ENCODE assay signal across 10 mouse cellular contexts in the genomic region with DNA sequence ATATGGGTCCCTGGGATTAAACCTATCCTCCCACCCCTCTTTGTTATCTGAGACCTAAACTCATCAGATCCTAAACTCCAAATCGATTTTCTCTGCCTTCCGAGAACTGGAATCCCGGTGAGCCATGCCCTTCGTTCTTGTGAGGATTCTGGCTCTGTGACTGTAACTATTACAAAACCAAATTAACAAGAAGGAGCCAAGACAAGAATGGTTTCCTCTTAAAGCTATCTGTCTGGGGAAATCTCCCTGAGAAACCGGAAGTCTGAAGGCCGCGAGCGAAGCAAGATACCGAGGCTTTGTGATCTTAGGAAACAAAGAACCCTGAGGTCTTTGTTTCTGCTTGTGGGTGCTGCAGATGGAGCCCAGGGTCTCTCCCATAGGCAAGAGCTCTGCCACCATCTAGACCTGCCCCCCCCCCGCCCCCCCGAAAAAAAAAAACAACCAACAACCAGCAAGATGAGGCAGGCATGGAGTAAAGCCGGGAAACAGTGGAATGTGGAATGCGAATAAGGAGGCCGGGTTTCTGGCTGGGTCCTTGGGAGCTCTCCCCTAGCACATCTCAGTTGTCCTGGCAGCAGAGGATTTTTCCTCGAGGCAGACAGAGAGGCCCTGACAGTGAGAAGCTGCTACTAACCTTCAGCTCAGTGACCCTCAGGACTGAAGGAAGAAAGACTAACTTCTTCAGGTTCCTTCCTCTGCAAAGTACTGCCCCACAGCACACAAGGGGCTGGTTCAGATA. TPM values are rescaled to one million over a fixed set of nuclear protein-coding genes. Genes with fewer than 3 reads are reported as not detected.
A peak's percentile ranks its signal among the peaks of the same experiment; 100 is the strongest.
DNase-seq lines count a peak whose midpoint lies in the region; ATAC-seq lines count a peak whose summit lies in the region.
"Had no signal": no experiment of that assay in that cellular context is flagged by ENCODE, and none has a peak within 500 bp of the region (broad histone marks: within the 10 kb centered on the region; RNA-seq: fewer than 3 reads in every experiment).

No protein-coding gene starts in this region.

- H3K9me3 ChIP-seq in heart, embryonic 11.5 days (replicated peaks; ENCODE audit: control insufficient read depth, low read length): no peaks in the 10 kb centered on the region
- H3K9me3 ChIP-seq in hindbrain, embryonic 12.5 days (replicated peaks): no peaks in the 10 kb centered on the region
- H3K9me3 ChIP-seq in megakaryocyte, embryonic 14.5 days: no peaks in the 10 kb centered on the region

- no peak overlapping the region for H3K4me3 ChIP-seq in heart, embryonic 11.5 days (ENCODE audit: low read depth, low read length)
- H3K4me3 ChIP-seq in hindbrain, embryonic 12.5 days: no peak overlapping the region
- H3K4me3 ChIP-seq in megakaryocyte, embryonic 14.5 days (replicated peaks): peak overlapping the region; percentile 28

- H3K9ac ChIP-seq in heart, embryonic 11.5 days (ENCODE audit: low read depth, low read length): peak overlapping the region; percentile 40; the same call in 1 of the 2 replicates
- H3K9ac ChIP-seq in hindbrain, embryonic 12.5 days: no peak overlapping the region

- H3K27me3 ChIP-seq in heart, embryonic 11.5 days (ENCODE audit: control insufficient read depth, insufficient read depth, low read length): no peaks in the 10 kb centered on the region
- H3K27me3 ChIP-seq in hindbrain, embryonic 12.5 days: no peaks in the 10 kb centered on the region
- H3K27me3 ChIP-seq in megakaryocyte, embryonic 14.5 days (replicated peaks): peaks cover 2% of the 10 kb centered on the region

- no peaks in the 10 kb centered on the region for H3K36me3 ChIP-seq in heart, embryonic 11.5 days (ENCODE audit: control insufficient read depth, insufficient read depth, low read length)
- H3K36me3 ChIP-seq in hindbrain, embryonic 12.5 days: no peaks in the 10 kb centered on the region
- peaks cover 6% of the 10 kb centered on the region for H3K36me3 ChIP-seq in megakaryocyte, embryonic 14.5 days (replicated peaks; ENCODE audit: low read length)

- no peak for ATAC-seq in heart, embryonic 11.5 days (replicated peaks; ENCODE audit: insufficient number of reproducible peaks, low FRiP score, low TSS enrichment)
- no peak for ATAC-seq in hindbrain, embryonic 12.5 days (ENCODE audit: low FRiP score)
- ATAC-seq: Patski had no signal

- no peak for DNase-seq in heart, postnatal 14 days
- peak; percentile 57 for DNase-seq in ZHBTc4 (ENCODE audit: low read depth, low spot score)
- DNase-seq in right cerebral cortex, postnatal 4 days: no peak
- no peak for DNase-seq in adrenal gland, adult 8-10 months
- DNase-seq in gastrocnemius, adult 18-20 months (ENCODE audit: low spot score): no peak

- WGBS in heart, embryonic 11.5 days (ENCODE audit: insufficient replicate concordance): 32% methylated on average over 15 of the region's 15 CpGs
- WGBS in hindbrain, embryonic 12.5 days: 38% methylated on average over 15 of the region's 15 CpGs

- peaks cover 24% of the 10 kb centered on the region for H3K4me1 ChIP-seq in heart, embryonic 11.5 days (ENCODE audit: control insufficient read depth, insufficient read depth, low read length)
- H3K4me1 ChIP-seq in hindbrain, embryonic 12.5 days: peaks cover 53% of the 10 kb centered on the region
- H3K4me1 ChIP-seq in megakaryocyte, embryonic 14.5 days: peaks cover 62% of the 10 kb centered on the region

- H3K27ac ChIP-seq in heart, embryonic 11.5 days (ENCODE audit: low read depth, low read length): peak overlapping the region; percentile 62
- H3K27ac ChIP-seq in hindbrain, embryonic 12.5 days: peak overlapping the region; percentile 60

- peak overlapping the region; percentile 31 for H3K4me2 ChIP-seq in heart, embryonic 11.5 days
- H3K4me2 ChIP-seq in hindbrain, embryonic 12.5 days (replicated peaks): no peak overlapping the region

- intact Hi-C loops in heart, postnatal 14 days (cut with DNase I): no loop called here

RNA-seq across cellular contexts. Expression of a gene that starts 2.3 kb away (rescaled TPM):
- polyA plus RNA-seq in heart, embryonic 11.5 days (2014; fragmentation: Nextera tagmentation; extraction: Ambion mirVana): 22.6 and 36.1 TPM in 2 replicates
- total RNA-seq in heart, postnatal 14 days (2021): 10 to 100 TPM in 1 of 2 experiments, 1 to 10 TPM in 1; 9.8 to 10.3 TPM
- polyA plus RNA-seq in hindbrain, embryonic 12.5 days (2016; fragmentation: Nextera tagmentation; extraction: Ambion mirVana): 9.2 and 10.4 TPM in 2 replicates
- polyA plus RNA-seq in megakaryocyte, embryonic 14.5 days (2012; ENCODE audit: insufficient read depth, low replicate concordance): 2.9 and 5.3 TPM in 2 replicates
- 10 to 100 TPM; 22.0 to 47.8 (median 30.0) TPM for total RNA-seq in adrenal gland, adult 8-10 months (2022)
- under 1 TPM; 0.94 to 0.97 TPM for total RNA-seq in gastrocnemius, adult 18-20 months (2021)

RNA-seq across cellular contexts. Expression of a gene that starts 7.3 kb away (rescaled TPM):
- polyA plus RNA-seq in heart, embryonic 11.5 days (2014; fragmentation: Nextera tagmentation; extraction: Ambion mirVana): 0.20 TPM in 2 replicates
- under 1 TPM; 0.07 TPM for total RNA-seq in heart, postnatal 14 days (2021)
- polyA plus RNA-seq in hindbrain, embryonic 12.5 days (2016; fragmentation: Nextera tagmentation; extraction: Ambion mirVana): 1.0 and 1.7 TPM in 2 replicates
- polyA plus RNA-seq in megakaryocyte, embryonic 14.5 days (2012; ENCODE audit: insufficient read depth, low replicate concordance): 0.06 and 1.4 TPM in 2 replicates
- 1 to 10 TPM; 2.3 to 3.1 (median 2.7) TPM for total RNA-seq in adrenal gland, adult 8-10 months (2022)
- total RNA-seq in gastrocnemius, adult 18-20 months (2021): not detected
- total RNA-seq: liver, adult 2 months had no signal
- polyA plus RNA-seq: liver, adult 2 months had no signal

RNA-seq across cellular contexts. Expression of a gene that starts 30.7 kb away (rescaled TPM):
- 0.18 and 0.46 TPM in 2 replicates for polyA plus RNA-seq in heart, embryonic 11.5 days (2014; fragmentation: Nextera tagmentation; extraction: Ambion mirVana)
- not detected for total RNA-seq in heart, postnatal 14 days (2021)
- 24.0 and 27.3 TPM in 2 replicates for polyA plus RNA-seq in hindbrain, embryonic 12.5 days (2016; fragmentation: Nextera tagmentation; extraction: Ambion mirVana)
- polyA plus RNA-seq in megakaryocyte, embryonic 14.5 days (2012; ENCODE audit: insufficient read depth, low replicate concordance): not detected in 2 replicates
- total RNA-seq in adrenal gland, adult 8-10 months (2022): 1 to 10 TPM; 6.4 to 9.3 (median 7.3) TPM
- total RNA-seq in gastrocnemius, adult 18-20 months (2021): not detected
- total RNA-seq: liver, adult 2 months had no signal
- polyA plus RNA-seq: liver, adult 2 months; Patski had no signal

RNA-seq across cellular contexts. Expression of a gene that starts 37.5 kb away (rescaled TPM):
- polyA plus RNA-seq in heart, embryonic 11.5 days (2014; fragmentation: Nextera tagmentation; extraction: Ambion mirVana): 87.0 and 95.3 TPM in 2 replicates
- 100 to 1,000 TPM; 101 to 108 TPM for total RNA-seq in heart, postnatal 14 days (2021)
- polyA plus RNA-seq in hindbrain, embryonic 12.5 days (2016; fragmentation: Nextera tagmentation; extraction: Ambion mirVana): 101 and 102 TPM in 2 replicates
- 55.6 and 70.0 TPM in 2 replicates for polyA plus RNA-seq in megakaryocyte, embryonic 14.5 days (2012; ENCODE audit: insufficient read depth, low replicate concordance)
- 10 to 100 TPM; 74.7 to 96.9 (median 91.3) TPM for total RNA-seq in adrenal gland, adult 8-10 months (2022)
- 10 to 100 TPM; 62.4 to 63.0 TPM for total RNA-seq in gastrocnemius, adult 18-20 months (2021)

RNA-seq across cellular contexts. Expression of a gene that starts 45.7 kb away (rescaled TPM):
- 1.5 and 2.0 TPM in 2 replicates for polyA plus RNA-seq in heart, embryonic 11.5 days (2014; fragmentation: Nextera tagmentation; extraction: Ambion mirVana)
- total RNA-seq in heart, postnatal 14 days (2021): 1 to 10 TPM; 3.6 to 4.0 TPM
- 55.6 and 60.3 TPM in 2 replicates for polyA plus RNA-seq in hindbrain, embryonic 12.5 days (2016; fragmentation: Nextera tagmentation; extraction: Ambion mirVana)
- not detected in 2 replicates for polyA plus RNA-seq in megakaryocyte, embryonic 14.5 days (2012; ENCODE audit: insufficient read depth, low replicate concordance)
- 10 to 100 TPM; 35.2 to 71.0 (median 48.2) TPM for total RNA-seq in adrenal gland, adult 8-10 months (2022)
- under 1 TPM; 0.50 to 0.64 TPM for total RNA-seq in gastrocnemius, adult 18-20 months (2021)

Comparison
In these comparisons a context has a peak if more than half of its experiments do, and no peak if none do; other contexts are left out.
1. RNA of a gene that starts 2.3 kb away (total RNA-seq): 22.0 to 47.8 TPM in adrenal gland, adult 8-10 months and 9.8 to 10.3 TPM in heart, postnatal 14 days; 0.94 to 0.97 TPM in gastrocnemius, adult 18-20 months; every median in the first group is over 4 times any median in the second.
2. RNA of a gene that starts 30.7 kb away (total RNA-seq): 6.4 to 9.3 TPM in adrenal gland, adult 8-10 months; not detected in heart, postnatal 14 days and not detected in gastrocnemius, adult 18-20 months; every median in the first group is over 4 times any median in the second.